Mouse (Mus musculus): Measurements from ENCODE around the gene Spata4. TPM values are rescaled to one million over a fixed set of nuclear protein-coding genes. Genes with fewer than 3 reads are reported as not detected.
A peak's percentile ranks its signal among the peaks of the same experiment; 100 is the strongest.

Gene Spata4
- total RNA-seq (2014; rRNA removed) = 0.38 TPM in 1 of 2 replicates, not detected in the other
- polyA plus RNA-seq (2015; fragmentation: Nextera tagmentation; extraction: Ambion mirVana) = 0.31 and 0.43 TPM in 2 replicates

DNA sequence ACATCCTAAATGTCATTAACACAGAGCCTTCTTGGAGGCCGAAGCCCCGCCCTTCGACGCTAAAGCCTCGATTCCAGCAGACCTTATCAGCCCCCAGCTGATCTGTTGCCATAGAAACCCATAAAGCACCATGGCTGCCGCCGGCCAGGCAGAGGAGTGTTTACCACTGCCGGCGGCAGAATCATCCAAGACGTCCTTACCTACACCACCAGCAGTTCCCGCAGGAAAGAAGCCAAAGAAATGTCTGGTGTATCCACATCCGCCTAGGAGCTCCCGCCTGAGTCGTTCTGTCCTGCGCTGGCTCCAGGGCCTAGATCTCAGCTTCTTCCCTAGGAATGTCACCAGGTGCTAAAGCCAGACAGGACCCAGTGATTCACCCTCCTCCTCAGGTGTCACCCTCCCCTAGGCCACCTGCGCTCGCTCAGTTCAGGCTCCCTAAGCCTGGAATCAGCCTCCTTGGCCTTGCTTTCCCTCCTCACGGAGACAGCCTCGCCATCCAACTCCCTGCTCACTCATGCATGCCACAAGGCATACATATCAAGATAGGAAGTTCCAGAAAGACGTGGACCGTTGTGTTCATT lies at the start of gene Spata4:
Gene Spata4, plus strand, starts transcription at position 111 of the 581 bp plus-strand sequence.
- Histone ChIP-seq H3K9me3 (ENCODE audit: low read length) (no peaks in the 10 kb centered on the region), H3K36me3 (ENCODE audit: insufficient read depth, low read length) (no peaks in the 10 kb centered on the region), H3K27ac (ENCODE audit: low read depth, low read length) (peak within 1 kb of the TSS; percentile 57; the same call in 1 of the 2 replicates), H3K27me3 (ENCODE audit: insufficient read depth, low read length) (no peaks in the 10 kb centered on the region), H3K4me3 (ENCODE audit: low read depth, low read length) (peak within 1 kb of the TSS; percentile 27), H3K4me1 (ENCODE audit: insufficient read depth, low read length) (peaks cover 6% of the 10 kb centered on the region; the same call in 1 of the 2 replicates), H3K4me2 (ENCODE audit: low read depth, low read length, poor library complexity, severe bottlenecking) (peak within 1 kb of the TSS; percentile 53), H3K9ac (replicated peaks; ENCODE audit: low read length, poor library complexity, severe bottlenecking) (peak within 1 kb of the TSS; percentile 48; the same call in 1 of the 2 replicates)
- no peak for TF ChIP-seq CTCF (IDR thresholded peaks at IDR 0.05)
- ATAC-seq (ENCODE audit: low FRiP score) (peak; percentile 84), DNase-seq (ENCODE audit: low spot score) (peak; percentile 85)
- 7% methylated on average over 21 of the region's 21 CpGs for WGBS

DNA sequence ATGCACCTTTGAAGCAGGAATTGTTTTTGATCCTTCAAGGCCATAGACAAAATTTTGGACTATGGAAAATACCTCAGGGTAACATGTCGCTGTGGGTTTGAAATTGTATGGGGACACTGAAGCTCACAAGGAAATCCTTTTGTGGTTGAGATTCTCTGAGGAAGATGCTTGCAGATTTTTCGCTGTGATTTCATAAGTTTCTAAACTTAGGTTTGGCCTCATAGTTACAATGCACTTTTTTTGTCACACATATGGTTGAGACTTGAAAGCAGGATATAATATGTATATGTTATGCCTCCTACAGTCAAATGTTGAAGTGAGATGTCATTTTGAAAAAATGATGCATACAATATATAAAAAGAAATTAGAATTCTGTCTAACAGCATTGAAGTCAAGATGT lies 45.7 kb upstream of the Spata4 start:
- no peaks in the 10 kb centered on the region for H3K27me3 ChIP-seq (ENCODE audit: insufficient read depth, low read length)
- no peak for TF ChIP-seq CTCF (IDR thresholded peaks at IDR 0.05)
- ATAC-seq (ENCODE audit: low FRiP score) = no peak

DNA sequence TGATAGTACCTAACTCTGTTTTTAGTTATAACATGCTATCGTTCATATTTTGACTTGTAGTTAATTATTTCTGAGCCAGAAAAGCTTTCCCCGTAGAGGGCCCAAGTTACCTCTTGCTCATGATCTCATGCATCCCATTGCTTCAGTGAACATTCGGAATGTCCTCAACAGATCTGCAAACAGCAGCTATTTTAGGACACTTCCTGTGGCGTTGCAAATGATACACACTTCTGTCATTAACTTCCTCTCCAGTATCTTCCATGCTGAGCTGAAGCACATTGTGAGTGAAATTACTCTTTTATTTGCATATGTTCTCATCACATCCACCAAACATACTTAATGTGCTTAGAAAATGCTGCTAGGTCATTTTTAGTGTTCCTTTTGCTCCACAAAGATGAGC lies 38.4 kb upstream of the Spata4 start:
- 86% methylated on average over 4 of the region's 4 CpGs for WGBS
- DNase-seq (ENCODE audit: low spot score) = no peak
- H3K9ac ChIP-seq (replicated peaks; ENCODE audit: low read length, poor library complexity, severe bottlenecking) = no peak overlapping the region
- no peak for TF ChIP-seq CTCF (IDR thresholded peaks at IDR 0.05)
- H3K27ac ChIP-seq (ENCODE audit: low read depth, low read length) = no peak overlapping the region
- no peak overlapping the region for H3K4me2 ChIP-seq (ENCODE audit: low read depth, low read length, poor library complexity, severe bottlenecking)
- no peak for ATAC-seq (ENCODE audit: low FRiP score)
- H3K36me3 ChIP-seq (ENCODE audit: insufficient read depth, low read length) = no peaks in the 10 kb centered on the region
- no peaks in the 10 kb centered on the region for H3K27me3 ChIP-seq (ENCODE audit: insufficient read depth, low read length)
- no peaks in the 10 kb centered on the region for H3K4me1 ChIP-seq (ENCODE audit: insufficient read depth, low read length)
- H3K9me3 ChIP-seq (ENCODE audit: low read length) = no peaks in the 10 kb centered on the region
- no peak overlapping the region for H3K4me3 ChIP-seq (ENCODE audit: low read depth, low read length)

More for the DNA sequence above, 45.7 kb upstream of the Spata4 start:
- WGBS = 85% methylated on average over 2 of the region's 2 CpGs
- Histone ChIP-seq H3K9me3 (ENCODE audit: low read length) (no peaks in the 10 kb centered on the region), H3K27ac (ENCODE audit: low read depth, low read length) (no peak overlapping the region), H3K4me3 (ENCODE audit: low read depth, low read length) (no peak overlapping the region), H3K36me3 (ENCODE audit: insufficient read depth, low read length) (no peaks in the 10 kb centered on the region), H3K4me1 (ENCODE audit: insufficient read depth, low read length) (no peaks in the 10 kb centered on the region), H3K4me2 (ENCODE audit: low read depth, low read length, poor library complexity, severe bottlenecking) (no peak overlapping the region), H3K9ac (replicated peaks; ENCODE audit: low read length, poor library complexity, severe bottlenecking) (no peak overlapping the region)
- no peak for DNase-seq (ENCODE audit: low spot score)

DNA sequence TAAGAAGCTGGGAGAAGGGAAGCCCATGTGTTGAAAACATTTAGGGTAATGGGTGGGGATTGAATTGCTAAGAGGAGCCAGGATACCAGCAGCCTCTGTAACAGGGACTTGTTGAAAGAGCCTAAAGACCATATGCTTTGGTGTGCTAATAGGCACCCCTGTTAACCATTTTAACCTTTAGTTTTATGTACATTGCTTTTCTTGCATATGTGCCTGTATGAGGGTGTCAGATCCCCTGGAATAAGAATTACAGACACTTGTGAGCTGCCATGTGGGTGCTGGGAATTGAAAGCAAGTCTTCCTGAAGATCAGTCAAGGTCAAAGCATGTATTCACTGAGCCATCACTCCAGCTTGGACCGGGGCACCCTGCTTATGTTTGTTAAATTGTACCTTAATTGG lies 35.4 kb upstream of the Spata4 start:
- WGBS = 88% methylated on average over 1 of the region's 1 CpGs
- no peak for ATAC-seq (ENCODE audit: low FRiP score)
- H3K4me3 ChIP-seq (ENCODE audit: low read depth, low read length) = no peak overlapping the region
- no peaks in the 10 kb centered on the region for H3K4me1 ChIP-seq (ENCODE audit: insufficient read depth, low read length)
- H3K9me3 ChIP-seq (ENCODE audit: low read length) = no peaks in the 10 kb centered on the region
- H3K27ac ChIP-seq (ENCODE audit: low read depth, low read length) = no peak overlapping the region
- no peak overlapping the region for H3K9ac ChIP-seq (replicated peaks; ENCODE audit: low read length, poor library complexity, severe bottlenecking)
- H3K27me3 ChIP-seq (ENCODE audit: insufficient read depth, low read length) = no peaks in the 10 kb centered on the region
- no peaks in the 10 kb centered on the region for H3K36me3 ChIP-seq (ENCODE audit: insufficient read depth, low read length)
- TF ChIP-seq CTCF (IDR thresholded peaks at IDR 0.05) = no peak
- DNase-seq (ENCODE audit: low spot score) = no peak
- H3K4me2 ChIP-seq (ENCODE audit: low read depth, low read length, poor library complexity, severe bottlenecking) = no peak overlapping the region

DNA sequence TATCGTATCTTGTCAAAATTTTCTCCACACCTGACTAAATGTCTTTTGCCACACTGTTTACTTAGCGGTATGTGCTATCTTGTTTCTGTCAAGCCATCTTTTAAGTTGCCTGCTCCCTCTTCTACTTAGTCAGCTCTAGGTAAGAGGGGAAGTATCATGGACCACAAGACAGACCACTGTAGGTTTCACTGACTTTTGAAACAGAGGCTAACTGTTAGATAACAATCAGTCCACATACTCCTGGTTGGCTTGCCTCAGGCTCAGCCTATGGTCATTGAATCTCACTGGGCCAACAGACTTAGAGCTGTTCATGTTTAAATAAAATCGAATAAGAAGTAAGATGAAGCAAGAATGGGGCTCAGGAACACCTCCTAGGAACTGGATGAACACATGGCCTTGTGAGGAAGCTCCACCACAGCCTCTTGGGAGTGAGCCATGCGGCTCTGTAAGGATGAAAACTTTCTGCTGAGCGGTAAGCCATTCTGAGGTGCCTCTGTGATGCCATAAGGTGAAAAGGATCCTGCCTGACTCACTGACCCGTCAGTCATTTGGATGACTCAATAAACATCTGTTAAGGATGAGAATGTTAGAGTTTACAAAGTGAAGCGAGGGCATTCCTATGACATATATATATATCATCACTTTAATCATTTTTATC lies 34.8 kb upstream of the Spata4 start:
- TF ChIP-seq CTCF (IDR thresholded peaks at IDR 0.05) = no peak
- DNase-seq (ENCODE audit: low spot score) (no peak), ATAC-seq (ENCODE audit: low FRiP score) (no peak)
- H3K4me2 ChIP-seq (ENCODE audit: low read depth, low read length, poor library complexity, severe bottlenecking) = no peak overlapping the region
- no peak overlapping the region for H3K4me3 ChIP-seq (ENCODE audit: low read depth, low read length)
- H3K27ac ChIP-seq (ENCODE audit: low read depth, low read length) = no peak overlapping the region
- no peak overlapping the region for H3K9ac ChIP-seq (replicated peaks; ENCODE audit: low read length, poor library complexity, severe bottlenecking)
- WGBS = 90% methylated on average over 7 of the region's 7 CpGs
- no peaks in the 10 kb centered on the region for H3K4me1 ChIP-seq (ENCODE audit: insufficient read depth, low read length)
- no peaks in the 10 kb centered on the region for H3K9me3 ChIP-seq (ENCODE audit: low read length)
- H3K27me3 ChIP-seq (ENCODE audit: insufficient read depth, low read length) = no peaks in the 10 kb centered on the region
- H3K36me3 ChIP-seq (ENCODE audit: insufficient read depth, low read length) = no peaks in the 10 kb centered on the region

DNA sequence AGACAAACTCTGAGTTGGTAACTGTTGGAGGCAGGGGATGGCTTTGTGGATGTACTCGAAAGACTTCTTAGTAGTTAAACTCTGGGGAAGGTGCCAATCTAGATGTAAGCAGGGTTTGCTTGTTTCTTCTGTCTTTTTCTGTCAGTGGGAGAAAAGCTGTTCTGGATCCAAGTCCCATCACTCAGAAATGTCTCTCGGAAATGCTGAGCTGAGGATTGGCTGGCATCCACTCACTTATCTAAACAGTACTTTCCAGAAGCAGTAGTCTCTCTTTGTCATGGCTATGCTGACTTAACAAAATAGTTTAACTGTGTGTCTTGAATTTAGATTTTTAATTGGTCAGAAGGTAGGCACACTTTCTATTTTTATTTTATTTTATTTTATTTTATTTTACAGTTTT lies 33.4 kb upstream of the Spata4 start:
- Histone ChIP-seq H3K9ac (replicated peaks; ENCODE audit: low read length, poor library complexity, severe bottlenecking) (no peak overlapping the region), H3K4me3 (ENCODE audit: low read depth, low read length) (no peak overlapping the region), H3K36me3 (ENCODE audit: insufficient read depth, low read length) (no peaks in the 10 kb centered on the region), H3K4me2 (ENCODE audit: low read depth, low read length, poor library complexity, severe bottlenecking) (no peak overlapping the region), H3K9me3 (ENCODE audit: low read length) (no peaks in the 10 kb centered on the region), H3K27ac (ENCODE audit: low read depth, low read length) (no peak overlapping the region), H3K4me1 (ENCODE audit: insufficient read depth, low read length) (no peaks in the 10 kb centered on the region), H3K27me3 (ENCODE audit: insufficient read depth, low read length) (no peaks in the 10 kb centered on the region)
- WGBS = 50% methylated on average over 2 of the region's 2 CpGs
- TF ChIP-seq CTCF (IDR thresholded peaks at IDR 0.05) = no peak
- ATAC-seq (ENCODE audit: low FRiP score) (no peak), DNase-seq (ENCODE audit: low spot score) (peak; percentile 20)
